Mouse (Mus musculus) brain, adult 2 months (tissue): ENCODE measurements around the gene Sema5b.

Source experiments
- DNase-seq: peaks from one replicate; pipeline ENCODE4 v3.0.0; 2011; ENCODE audit warnings: low read depth, low spot score

Gene Sema5b

DNA sequence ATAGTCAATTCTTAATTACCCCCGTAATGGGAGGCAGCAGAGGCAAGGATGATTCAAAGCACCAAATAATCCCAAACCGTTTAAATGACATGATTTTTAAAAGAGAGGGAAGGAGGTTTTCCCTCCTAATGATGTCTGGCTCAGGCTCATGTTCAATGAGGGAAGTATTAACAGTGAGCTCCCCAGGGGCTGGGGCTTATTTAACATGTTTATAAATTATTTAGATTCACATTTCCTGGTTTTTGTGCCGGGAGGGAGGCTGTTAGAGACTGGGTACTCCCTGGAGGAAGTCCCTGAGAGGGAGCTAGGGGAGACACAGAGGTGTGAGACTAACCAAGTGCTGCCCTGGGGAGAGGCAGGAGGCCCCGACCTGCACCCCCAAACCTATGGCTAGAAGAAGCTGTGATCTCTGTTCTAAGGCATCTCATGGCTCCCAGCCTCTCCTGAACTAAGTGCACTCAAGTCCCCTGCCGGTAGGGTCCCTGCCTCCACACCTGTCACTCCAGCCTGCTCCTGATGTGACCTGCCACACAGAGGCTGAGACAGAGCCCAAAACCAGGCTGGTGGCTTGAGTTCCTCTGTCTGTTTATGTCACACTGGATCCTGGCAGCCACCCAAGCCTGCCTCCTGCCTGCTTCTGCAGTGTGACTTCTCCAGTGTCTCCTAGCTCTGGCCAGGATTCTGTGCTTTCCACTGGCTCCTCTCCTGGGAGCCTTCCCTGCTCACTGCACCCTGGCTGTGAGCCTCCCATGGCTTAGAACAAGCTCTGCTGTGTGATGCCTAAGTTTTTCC, 51.5 kb downstream of the Sema5b start:
- DNase-seq = peak; percentile 56

DNA sequence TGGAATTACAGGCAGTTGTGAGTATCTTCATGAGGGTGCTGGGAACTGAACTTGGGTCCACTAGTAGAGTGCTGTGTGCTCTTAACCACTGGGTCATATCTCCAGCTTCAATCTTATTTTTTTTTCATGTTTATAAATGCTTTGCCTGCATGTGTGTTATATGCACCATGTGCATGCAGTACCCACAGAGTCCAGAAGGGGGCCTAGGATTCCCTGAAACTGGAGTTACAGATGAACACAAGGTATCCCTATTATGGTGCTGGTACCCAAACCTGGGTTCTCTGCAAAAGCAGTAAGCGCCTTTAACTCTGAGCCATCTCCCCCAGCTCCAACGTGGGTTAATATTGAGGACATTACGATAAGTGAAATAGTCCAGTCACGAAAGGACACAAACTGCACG, 52.5 kb downstream of the Sema5b start:
- DNase-seq = no peak

DNA sequence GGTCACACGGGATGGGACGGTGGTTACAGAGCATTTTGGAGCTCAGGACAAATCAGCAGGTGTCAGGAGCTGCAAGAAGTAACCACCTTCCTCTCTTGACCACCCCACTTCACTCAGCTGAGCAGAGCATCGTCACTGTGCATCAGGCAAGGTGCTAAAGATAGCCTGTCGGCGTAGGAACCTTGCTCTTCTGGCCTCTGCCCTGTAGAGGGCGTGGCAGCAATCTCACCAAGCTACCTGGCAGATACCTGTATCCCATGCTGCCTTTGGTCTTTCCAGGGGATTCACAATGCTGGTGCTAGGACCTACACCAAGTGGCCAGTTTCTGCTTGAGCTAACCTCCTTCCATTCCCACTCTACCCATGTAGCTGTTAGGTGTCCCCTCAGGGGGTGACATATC, 55.3 kb downstream of the Sema5b start:
- no peak for DNase-seq

DNA sequence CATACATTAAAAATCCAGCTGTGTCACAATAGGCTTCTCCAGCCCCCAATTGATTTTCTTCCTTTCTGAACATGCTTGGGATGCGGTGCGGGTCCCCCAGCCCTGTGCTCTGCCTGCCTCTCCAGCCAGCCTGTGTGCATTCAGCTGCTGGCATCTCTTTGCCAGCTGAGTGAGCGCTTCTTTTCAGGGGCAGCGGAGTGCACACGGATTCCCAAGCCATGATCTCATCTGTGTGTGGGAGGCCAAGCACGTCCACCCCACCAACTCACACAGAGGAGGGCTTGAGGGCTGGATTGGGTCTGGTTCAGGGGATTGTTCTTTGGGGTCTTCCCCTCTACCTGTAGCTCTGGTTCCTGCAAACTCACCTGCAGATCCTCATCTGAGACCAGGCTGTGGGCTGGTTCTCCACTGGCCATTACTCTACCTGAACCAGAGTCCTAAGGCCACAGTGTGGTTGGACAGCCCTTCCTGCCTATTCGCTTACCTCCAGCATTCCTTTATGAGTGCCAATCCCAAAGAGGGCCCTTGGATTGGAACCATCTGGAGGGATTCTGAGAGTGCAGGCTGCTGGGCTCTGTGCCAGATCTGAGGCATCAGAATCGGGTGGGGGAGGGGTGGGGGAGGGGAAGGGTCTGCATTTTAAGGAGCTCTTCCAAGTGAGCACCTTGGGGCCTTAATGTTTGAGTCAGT, 55.9 kb downstream of the Sema5b start:
- DNase-seq = peak; percentile 32

DNA sequence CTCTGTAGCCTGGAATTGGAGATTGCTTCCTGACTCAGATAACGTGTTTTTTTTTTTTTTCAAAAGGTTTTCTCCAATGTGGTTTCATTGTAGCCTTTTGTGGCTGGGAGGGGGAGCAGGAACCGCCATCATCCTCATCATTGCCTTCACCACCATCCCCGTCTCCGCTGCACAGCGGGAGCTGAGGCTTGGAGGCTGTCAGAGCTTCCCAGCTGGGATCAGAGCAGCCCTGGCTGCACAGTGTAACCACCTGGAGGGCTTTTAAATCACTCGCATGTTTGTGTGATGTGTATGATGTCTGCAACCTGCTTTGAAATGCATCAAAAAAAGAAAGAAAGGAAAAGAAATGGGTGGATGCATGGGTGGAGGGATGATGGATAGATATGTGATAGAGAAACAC, 57.0 kb downstream of the Sema5b start:
- no peak for DNase-seq

DNA sequence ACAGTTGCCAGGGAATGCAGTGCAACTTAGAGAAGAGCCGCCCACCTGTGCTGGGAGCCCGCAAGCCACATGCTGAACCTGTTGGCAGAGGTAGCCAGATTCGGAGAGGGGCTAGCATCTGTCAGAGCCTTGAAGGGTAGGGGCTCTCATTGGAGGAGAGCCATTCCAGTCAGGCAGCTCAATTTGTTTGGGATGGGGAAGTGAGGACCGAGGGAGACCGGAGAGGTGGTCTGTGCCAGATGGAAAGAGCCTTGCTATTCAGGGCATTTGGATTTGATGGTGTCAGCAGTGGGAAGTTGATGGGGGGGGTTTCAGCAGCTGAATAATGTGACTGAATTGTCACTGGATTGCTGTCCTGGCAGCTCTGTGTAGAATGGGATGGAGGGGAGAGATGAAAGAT, 57.9 kb downstream of the Sema5b start:
- DNase-seq = no peak

DNA sequence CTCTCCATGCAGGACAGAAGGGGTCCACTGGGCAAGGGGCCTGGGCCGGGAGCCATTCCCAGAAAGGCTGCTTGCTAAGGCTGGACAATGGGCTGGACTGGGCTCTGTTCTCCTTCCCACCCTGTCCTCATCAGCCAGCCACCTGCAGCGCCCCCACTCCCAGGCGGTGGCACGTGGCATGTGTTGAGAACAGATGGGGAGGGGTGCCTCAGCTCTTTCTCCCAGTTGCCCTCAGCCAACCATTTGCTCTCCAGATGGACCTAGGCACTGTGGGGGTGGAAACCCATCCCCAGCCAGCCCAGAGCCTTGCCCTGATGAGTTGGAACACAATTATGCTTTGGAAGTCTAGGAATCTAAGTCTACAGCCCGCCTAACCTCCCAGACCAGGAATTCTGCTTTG, 59.3 kb downstream of the Sema5b start:
- DNase-seq = peak; percentile 80

DNA sequence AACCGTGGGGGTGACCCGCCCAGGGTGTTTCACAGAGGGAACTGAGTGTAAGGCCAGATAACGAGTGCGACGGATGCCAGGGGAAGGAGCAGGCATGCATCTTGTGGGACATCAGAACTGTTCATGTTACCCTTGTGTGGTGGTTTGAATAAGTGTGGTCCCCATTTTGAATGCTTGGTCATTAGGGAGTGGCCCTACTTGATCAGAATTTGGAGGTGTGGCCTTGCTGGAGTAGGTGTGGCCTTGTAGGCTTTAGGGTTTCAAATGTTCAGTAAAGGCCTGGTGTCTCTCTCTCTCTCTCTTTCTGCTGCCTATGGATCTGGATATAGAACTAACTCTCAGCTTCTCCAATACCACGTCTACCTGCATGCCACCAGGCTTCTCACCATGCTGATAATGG, 60.5 kb downstream of the Sema5b start:
- no peak for DNase-seq

DNA sequence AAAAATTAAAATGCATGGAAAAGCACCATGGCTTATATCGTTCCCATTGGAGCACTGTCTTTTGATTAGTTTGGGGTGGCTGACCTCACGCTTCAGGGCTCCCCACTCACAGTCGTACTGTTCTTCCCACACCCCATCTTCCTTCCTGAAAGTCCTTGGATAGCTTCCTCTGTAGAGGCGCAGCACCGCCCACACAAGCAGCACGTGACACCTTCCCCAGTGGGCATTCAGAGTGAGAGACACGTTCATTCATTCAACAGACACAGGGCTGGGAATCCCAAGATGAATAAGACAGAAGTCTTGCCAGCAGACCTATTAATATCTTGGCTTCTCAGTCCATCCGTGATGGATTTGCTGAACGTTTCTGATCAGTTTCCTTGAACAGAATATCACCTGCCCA, 61.6 kb downstream of the Sema5b start:
- peak; percentile 78 for DNase-seq

DNA sequence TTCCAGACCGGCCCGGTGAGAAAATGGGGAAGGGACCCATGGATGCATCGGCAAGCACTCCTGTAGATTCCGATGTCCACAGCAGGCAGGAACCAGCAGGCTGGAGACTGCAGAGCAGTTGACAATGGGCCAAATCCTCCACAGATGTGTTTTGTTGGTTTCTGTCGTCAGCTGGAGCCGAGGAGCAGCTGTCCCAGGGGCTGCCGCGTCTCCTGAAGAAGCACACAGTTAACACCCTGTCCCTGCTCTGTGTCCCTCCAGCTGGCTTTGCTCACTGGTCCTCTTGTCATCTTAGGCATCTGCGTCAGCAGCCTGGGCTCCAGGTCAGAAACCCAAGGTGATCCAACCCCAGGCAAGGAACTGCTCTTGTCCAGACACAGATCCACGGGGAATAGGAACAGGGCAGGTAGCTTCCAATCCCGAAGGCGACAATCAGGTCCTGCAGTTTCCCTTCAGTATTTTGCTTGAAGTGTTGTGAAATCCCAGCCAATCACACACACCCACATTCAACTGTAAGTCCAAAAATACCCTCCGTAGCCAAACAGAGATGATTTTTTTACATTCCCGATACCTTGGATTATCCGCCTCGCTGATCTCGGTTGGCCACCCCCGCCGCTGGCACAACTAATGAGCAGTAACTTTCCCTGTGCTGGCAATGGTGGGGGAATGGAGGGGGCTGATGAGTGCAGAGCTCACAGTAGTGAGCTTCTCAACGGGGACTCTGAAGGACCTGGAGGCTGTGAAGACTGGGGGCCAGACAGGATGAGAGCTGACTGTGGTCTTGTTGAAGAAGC, 63.0 kb downstream of the Sema5b start:
- DNase-seq = peak; percentile 71

DNA sequence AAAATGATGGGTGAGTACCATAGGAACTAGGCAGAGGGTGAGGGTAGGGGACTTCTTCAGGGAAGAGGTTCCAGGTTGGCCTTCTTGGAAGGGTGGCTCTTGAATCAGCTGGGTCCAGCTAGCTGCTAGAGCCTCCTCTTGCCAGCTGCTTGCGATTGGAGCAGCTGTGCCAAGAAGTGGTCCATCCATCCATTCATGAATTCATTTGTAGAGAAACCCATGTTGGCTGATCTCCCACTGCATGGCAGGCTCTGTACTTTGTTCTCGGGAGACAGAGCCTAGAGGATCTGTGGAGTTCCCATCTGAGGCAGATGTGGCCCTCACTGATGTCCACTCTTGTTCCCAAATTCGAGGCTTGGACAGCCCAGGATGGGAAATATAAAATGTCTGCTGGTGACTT, 66.3 kb downstream of the Sema5b start:
- DNase-seq = peak; percentile 34

DNA sequence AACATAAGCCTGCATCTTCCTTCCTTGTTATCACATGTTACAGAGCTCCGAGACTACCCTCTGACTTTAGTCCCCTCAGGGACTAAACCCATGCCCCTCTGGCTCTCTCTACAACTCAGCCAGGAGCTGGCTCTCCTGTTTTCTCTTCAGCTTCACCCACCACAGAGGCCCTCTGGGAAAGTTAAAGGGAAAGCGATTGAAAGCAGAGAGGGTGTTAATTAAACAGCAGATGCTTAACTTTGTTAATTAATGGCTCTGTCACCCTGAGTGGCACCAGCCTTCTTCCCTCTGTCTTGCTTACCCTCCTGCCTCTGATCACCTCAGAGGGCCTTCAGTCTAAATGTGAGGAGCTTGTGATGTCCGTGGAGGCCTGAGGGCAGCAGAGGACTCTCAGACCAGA, 67.3 kb downstream of the Sema5b start:
- no peak for DNase-seq

DNA sequence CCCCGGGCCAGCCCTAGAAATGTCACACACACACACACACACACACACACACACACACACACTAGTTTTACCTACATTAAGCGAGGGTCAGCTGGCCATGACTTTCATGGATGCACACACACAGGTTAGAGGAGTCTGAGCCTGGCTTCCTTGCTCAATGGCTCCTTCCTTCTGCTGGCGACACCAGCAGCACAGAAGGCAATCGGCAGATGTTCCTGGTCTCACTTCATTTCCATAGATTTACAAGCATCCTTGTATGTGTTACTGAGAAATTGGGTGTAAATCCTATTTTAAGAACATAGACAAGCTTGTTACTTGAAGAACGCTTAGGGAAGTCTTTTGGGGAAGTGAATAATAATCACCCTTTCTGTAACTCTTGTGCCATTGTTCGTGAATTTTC, 68.6 kb downstream of the Sema5b start:
- peak; percentile 72 for DNase-seq

DNA sequence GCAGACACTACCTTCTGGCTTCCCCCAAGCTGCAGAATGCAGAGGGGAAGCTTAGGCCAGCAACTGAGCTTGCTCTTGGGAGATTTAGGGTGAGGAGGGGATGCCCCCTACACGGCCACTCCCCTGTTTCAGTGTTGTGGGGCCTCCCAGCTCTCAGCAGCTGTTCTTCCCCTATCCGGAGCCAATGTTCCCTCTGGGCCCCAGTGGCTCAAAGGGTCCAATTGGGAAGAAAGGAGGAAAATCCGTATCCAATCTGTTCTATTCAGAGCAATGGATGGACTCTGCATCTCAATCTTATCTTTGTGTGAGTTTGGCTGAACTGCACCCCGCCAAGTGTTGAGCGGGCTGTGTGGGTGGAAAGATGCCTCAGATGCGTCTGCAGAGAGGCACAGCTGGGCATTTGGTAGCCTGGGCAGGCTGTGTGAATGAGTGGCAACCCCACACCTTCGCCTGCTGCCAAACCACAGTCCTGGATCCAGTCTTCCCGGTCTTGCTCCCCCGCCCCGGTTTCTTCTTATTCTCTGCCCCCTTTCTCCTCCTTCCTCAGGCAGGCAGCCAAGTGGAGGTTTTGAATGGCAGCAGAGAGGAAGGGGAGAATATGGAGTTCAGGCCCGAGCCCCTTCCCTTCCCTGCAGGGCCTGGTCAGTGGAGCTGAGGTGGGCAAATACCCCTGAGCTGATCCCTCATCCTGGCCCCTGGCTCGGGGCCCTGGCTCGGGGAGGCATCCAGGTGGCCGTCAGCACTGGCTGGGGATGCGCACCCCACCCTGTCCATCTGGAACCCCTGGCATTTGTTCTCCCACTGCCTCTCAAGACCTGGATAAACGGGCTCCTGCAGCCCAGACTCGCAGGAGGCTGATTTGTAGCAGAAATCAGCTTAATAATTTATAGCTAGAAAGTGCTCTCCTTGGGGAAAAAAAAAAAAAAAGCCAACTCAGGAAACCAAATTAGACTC, 73.2 kb downstream of the Sema5b start:
- DNase-seq = peak; percentile 68

DNA sequence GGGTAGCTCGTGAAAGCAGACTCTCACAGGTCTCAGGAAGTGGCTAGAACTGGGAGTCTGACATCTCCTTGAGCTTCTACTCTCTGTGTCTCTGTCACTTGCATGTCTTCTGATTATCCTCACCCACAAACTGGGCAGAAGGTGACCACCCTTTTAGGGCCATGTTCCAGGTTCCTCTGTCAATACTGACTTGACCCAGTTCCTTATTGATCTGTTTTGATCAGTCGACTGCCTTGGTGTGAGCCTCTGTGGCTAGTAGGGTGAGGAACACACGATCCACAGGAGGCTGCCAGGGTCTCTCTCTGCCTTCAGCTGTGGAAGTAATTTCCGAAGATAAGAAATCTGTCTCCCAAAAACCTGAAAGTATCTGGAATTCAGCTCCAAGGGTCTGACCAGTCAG, 76.8 kb downstream of the Sema5b start:
- no peak for DNase-seq

DNA sequence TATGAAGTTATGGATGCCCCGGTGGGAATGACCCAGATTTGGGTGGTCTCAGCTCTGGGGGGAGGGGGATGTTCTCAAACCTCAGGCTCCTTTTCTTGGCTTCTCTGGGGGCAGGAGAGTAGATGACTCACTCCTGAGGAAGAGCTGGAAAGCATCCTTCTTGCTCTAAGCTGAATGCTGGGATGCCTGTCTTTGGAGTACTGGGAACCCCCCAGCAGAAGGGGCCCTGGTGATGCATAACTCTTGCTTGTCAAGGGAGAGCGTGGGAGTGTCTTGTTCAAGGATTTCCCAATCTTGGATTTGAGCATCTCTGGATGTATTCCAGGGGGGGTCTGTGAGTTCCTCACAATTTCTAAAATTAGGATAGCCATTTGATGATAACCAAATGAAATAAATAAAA, 82.1 kb downstream of the Sema5b start:
- peak; percentile 54 for DNase-seq

DNA sequence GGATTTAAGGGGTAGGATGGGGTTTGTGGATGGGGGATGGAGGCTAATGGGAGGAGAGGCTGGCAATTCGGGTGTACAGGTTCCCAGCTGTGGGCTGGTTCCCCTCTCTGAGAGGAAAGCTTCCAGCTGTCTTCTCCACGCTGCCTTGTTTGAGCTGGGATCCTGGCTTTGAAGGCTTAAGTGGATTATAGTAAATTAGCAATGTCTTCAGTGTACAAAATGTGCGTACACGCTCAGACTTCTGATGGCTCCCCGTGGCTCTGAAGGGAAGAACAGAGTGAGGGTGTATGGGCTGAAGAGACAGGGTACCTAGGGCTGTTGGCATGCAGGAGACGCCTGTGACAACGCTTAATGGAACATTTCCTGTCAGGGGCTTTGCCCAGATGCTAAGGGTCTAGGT, 83.0 kb downstream of the Sema5b start:
- no peak for DNase-seq

DNA sequence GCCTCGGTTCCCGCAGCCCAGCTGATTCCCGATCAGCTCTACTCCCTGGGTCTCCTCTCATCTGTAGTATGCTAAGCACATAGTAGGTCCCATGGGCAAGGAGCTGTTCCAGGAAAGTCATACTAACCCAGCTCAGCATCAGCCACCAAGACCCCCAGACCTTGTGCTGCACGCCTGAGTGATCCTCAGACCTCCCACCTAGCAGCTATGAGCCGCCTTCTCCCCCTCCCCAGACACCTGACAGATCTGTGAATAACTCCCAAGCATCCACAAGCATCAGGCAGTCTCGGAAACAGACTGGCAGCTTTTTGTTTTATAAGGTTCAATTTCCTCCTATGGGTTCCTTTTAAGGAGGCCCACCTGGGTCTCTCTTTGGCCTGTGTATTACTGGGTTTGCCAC, 83.9 kb downstream of the Sema5b start:
- no peak for DNase-seq

DNA sequence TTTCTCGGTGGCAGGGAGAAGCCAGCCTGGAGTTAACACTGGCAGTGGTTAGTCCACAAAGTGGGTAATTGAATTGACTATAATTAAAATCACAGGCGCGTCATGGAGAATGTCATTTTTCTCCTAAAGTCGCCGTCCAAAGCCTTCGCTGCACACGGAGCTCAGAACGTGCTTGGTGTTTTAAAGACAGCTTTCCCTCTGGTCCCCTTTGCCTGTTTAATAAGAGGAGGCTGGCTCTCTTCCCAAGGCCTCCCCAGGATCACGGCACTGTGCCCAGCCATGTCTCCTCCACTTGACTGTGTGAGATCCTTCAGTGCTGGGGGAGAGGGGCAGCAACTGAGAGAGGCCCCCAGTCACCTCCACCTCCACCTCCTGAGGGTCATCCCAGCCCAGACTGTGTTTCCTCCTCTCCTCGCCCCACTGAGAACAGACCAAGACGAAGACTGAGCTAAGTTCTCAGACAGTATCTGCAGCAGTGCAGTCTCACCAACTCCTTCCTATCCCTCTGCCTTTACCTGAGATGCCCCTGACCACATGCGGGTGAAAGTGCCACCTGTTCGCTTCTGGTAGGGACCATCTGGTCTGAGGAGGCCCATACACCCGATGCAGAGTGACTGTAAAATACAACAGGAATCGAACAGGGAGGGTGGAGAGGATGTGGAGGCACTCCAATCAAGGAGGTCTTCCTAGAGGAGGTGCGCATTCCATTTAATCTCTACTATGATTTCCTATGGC, 84.5 kb downstream of the Sema5b start:
- peak; percentile 70 for DNase-seq

DNA sequence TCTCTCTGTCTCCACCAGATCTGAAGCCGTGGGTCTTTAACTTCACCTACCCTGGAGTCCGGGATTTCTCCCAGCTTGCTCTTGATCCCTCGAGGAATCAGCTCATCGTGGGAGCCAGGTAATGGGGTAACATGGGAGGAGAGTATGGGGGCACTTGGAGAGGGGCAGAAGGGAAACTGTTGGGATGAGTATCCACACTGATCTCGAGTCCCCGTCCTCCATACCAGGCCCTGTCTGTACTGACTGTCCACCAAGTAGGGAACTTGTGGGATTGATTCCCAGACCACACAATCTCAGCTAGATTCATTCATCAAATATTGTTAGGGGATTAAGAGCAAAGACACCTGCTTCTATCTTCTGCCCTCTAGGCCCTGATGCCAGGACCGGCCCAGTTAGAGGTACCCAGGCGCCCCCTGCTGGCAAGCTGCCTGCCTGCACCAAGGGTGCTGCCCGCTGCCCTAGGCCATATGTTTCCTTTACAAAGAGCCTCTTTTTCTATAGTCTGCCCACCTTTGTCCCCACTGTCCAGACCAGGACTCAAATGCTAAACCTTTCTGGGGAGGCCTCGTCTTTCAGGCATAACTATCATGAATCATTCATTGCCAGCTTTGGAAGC, 87.2 kb downstream of the Sema5b start:
- DNase-seq = peak; percentile 82
